Mouse (Mus musculus): ENCODE data around the gene Omp. TPM values are rescaled to one million over a fixed set of nuclear protein-coding genes. Genes with fewer than 3 reads are reported as not detected.
A peak's percentile ranks its signal among the peaks of the same experiment; 100 is the strongest.

The Omp gene
- total RNA-seq, 2 experiments from 2014 or later: 4.4 TPM; not detected in 1

GRCm38 (mm10) chr7:98171141-98172073, 26.1 kb upstream of the Omp start:
- no peak for DNase-seq (ENCODE audit: low spot score in 2 of 2)

GRCm38 (mm10) chr7:98164999-98165528, 19.8 kb upstream of the Omp start:
- no peak for DNase-seq (ENCODE audit: low spot score in 2 of 2)

- peak in 1 of 2 experiments; percentile 13 for DNase-seq (ENCODE audit: low spot score in 2 of 2)
Observed at GRCm38 (mm10) chr7:98164382-98164998, 19.2 kb upstream of the Omp start.

GRCm38 (mm10) chr7:98163700-98164099, 18.4 kb upstream of the Omp start:
- DNase-seq (ENCODE audit: low spot score in 2 of 2): peak in 1 of 2 experiments; percentile 18

GRCm38 (mm10) chr7:98162239-98162638, 16.9 kb upstream of the Omp start:
- DNase-seq (ENCODE audit: low spot score in 2 of 2): no peak

- DNase-seq (ENCODE audit: low spot score in 2 of 2): no peak
Observed at GRCm38 (mm10) chr7:98160041-98160740, 14.9 kb upstream of the Omp start.

GRCm38 (mm10) chr7:98158481-98158880, 13.2 kb upstream of the Omp start:
- no peak for DNase-seq (ENCODE audit: low spot score in 2 of 2)

- no peak for DNase-seq (ENCODE audit: low spot score in 2 of 2)
Observed at GRCm38 (mm10) chr7:98157636-98158332, 12.5 kb upstream of the Omp start.

GRCm38 (mm10) chr7:98156280-98156665, 11.0 kb upstream of the Omp start:
- DNase-seq (ENCODE audit: low spot score in 2 of 2): no peak

- peak; percentile 57 to 67 for DNase-seq (ENCODE audit: low spot score in 2 of 2)
Observed at GRCm38 (mm10) chr7:98155546-98156279, 10.4 kb upstream of the Omp start.

- DNase-seq (ENCODE audit: low spot score in 2 of 2): no peak
Observed at GRCm38 (mm10) chr7:98153892-98154291, 8.6 kb upstream of the Omp start.

- no peak for DNase-seq (ENCODE audit: low spot score in 2 of 2)
Observed at GRCm38 (mm10) chr7:98153345-98153744, 8.0 kb upstream of the Omp start.

GRCm38 (mm10) chr7:98152400-98152799, 7.1 kb upstream of the Omp start:
- no peak for DNase-seq (ENCODE audit: low spot score in 2 of 2)

GRCm38 (mm10) chr7:98150525-98150924, 5.2 kb upstream of the Omp start:
- no peak for DNase-seq (ENCODE audit: low spot score in 2 of 2)

GRCm38 (mm10) chr7:98149802-98150201, 4.5 kb upstream of the Omp start:
- no peak for DNase-seq (ENCODE audit: low spot score in 2 of 2)

GRCm38 (mm10) chr7:98148721-98149407, 3.6 kb upstream of the Omp start:
- no peak for DNase-seq (ENCODE audit: low spot score in 2 of 2)

- DNase-seq (ENCODE audit: low spot score in 2 of 2): peak in 1 of 2 experiments; percentile 37
Observed at GRCm38 (mm10) chr7:98147766-98148165, 2.5 kb upstream of the Omp start.

- DNase-seq (ENCODE audit: low spot score in 2 of 2): no peak
Observed at GRCm38 (mm10) chr7:98146447-98146845, 1.1 kb upstream of the Omp start.

GRCm38 (mm10) chr7:98145842-98146446, 642 bp upstream of the Omp start:
- DNase-seq (ENCODE audit: low spot score in 2 of 2): no peak
